Mouse (Mus musculus) forebrain, embryonic 12.5 days (tissue): Measurements from ENCODE around the gene Supt5. TPM values are rescaled to one million over a fixed set of nuclear protein-coding genes. Genes with fewer than 3 reads are reported as not detected.

ENCODE experiments used
- ATAC-seq: fragments of 200-750 bp; cut with Nextera tagmentation; 2 replicates; pipeline ENCODE4 v1.8.0; 2017; ENCODE audit warnings: moderate TSS enrichment; ENCODE audit not compliant: low FRiP score
- H3K27ac ChIP-seq: fragments of 300-500 bp; sonication (generic); 2 replicates; pipeline ENCODE4 v1.5.1; 2016; ENCODE audit warnings: mild to moderate bottlenecking
- H3K27me3 ChIP-seq: fragments of 300-500 bp; sonication (generic); 2 replicates; pipeline ENCODE4 v1.6.1; 2016; ENCODE audit warnings: mild to moderate bottlenecking
- H3K36me3 ChIP-seq: fragments of 300-500 bp; sonication (generic); replicated peaks from 2 replicates; pipeline ENCODE4 v1.6.1; 2016; ENCODE audit warnings: mild to moderate bottlenecking
- H3K4me1 ChIP-seq: fragments of 300-500 bp; sonication (generic); 2 replicates; pipeline ENCODE4 v1.6.1; 2016
- H3K4me2 ChIP-seq: fragments of 300-500 bp; sonication (generic); 2 replicates; pipeline ENCODE4 v1.6.1; 2016; ENCODE audit warnings: mild to moderate bottlenecking, moderate library complexity
- H3K4me3 ChIP-seq: fragments of 300-500 bp; sonication (generic); replicated peaks from 2 replicates; pipeline ENCODE4 v1.5.1; 2016; ENCODE audit warnings: mild to moderate bottlenecking
- H3K9ac ChIP-seq: fragments of 300-500 bp; sonication (generic); 2 replicates; pipeline ENCODE4 v1.6.1; 2016; ENCODE audit warnings: mild to moderate bottlenecking
- H3K9me3 ChIP-seq: fragments of 300-500 bp; sonication (generic); 2 replicates; pipeline ENCODE4 v1.6.1; 2016
- WGBS: fragments of 180-500 bp; shearing (Covaris S2); methylation state at CpG from one replicate; pipeline ENCODE4 v1.1.7; 2016; 5-methylcytosine and 5-hydroxymethylcytosine counted together
- polyA plus RNA-seq: library from polyadenylated mRNA; unstranded; fragments of >200 nt; fragmentation: Nextera tagmentation; extraction: Ambion mirVana; gene quantifications from 2 replicates; pipeline ENCODE4 v1.2.1, GENCODE M21; 2016

The Supt5 gene
- polyA plus RNA-seq, 1 experiment from 2014 or later = 106 TPM

GRCm38 (mm10) chr7:28372251-28373108 lies 33.9 kb upstream of the Supt5 start, which contains the start of gene Plekhg2:
Gene Plekhg2, minus strand, starts transcription at chr7:28372599.
- ATAC-seq = peak; percentile 86
- H3K4me1 ChIP-seq = peaks cover 56% of the 10 kb centered on the region
- under 1% methylated on average over 65 of the region's 66 CpGs for WGBS

GRCm38 (mm10) chr7:28371514-28371989 lies 33.0 kb upstream of the Supt5 start:
- H3K4me2 ChIP-seq = peak overlapping the region; percentile 80
- H3K4me1 ChIP-seq = peaks cover 50% of the 10 kb centered on the region
- peak overlapping the region; percentile 81 for H3K4me3 ChIP-seq
- WGBS = under 1% methylated on average over 41 of the region's 43 CpGs
- no peaks in the 10 kb centered on the region for H3K9me3 ChIP-seq
- no peaks in the 10 kb centered on the region for H3K27me3 ChIP-seq
- H3K9ac ChIP-seq = peak overlapping the region; percentile 80
- peak overlapping the region; percentile 94 for H3K27ac ChIP-seq
- peaks cover 36% of the 10 kb centered on the region for H3K36me3 ChIP-seq
- ATAC-seq = peak; percentile 12

More at GRCm38 (mm10) chr7:28372251-28373108, 33.9 kb upstream of the Supt5 start, which contains the start of gene Plekhg2:
- Histone ChIP-seq H3K4me2 (peak within 1 kb of the TSS; percentile 80), H3K27me3 (peaks cover 5% of the 10 kb centered on the region), H3K27ac (peak within 1 kb of the TSS; percentile 94), H3K4me3 (peak within 1 kb of the TSS; percentile 81), H3K9me3 (no peaks in the 10 kb centered on the region), H3K36me3 (peaks cover 28% of the 10 kb centered on the region), H3K9ac (peak within 1 kb of the TSS; percentile 80)

GRCm38 (mm10) chr7:28370977-28371513 lies 32.5 kb upstream of the Supt5 start:
- Histone ChIP-seq H3K9ac (peak overlapping the region; percentile 80), H3K36me3 (peaks cover 41% of the 10 kb centered on the region), H3K4me2 (peak overlapping the region; percentile 80), H3K4me3 (peak overlapping the region; percentile 81), H3K27me3 (no peaks in the 10 kb centered on the region), H3K9me3 (no peaks in the 10 kb centered on the region), H3K27ac (peak overlapping the region; percentile 94), H3K4me1 (peaks cover 45% of the 10 kb centered on the region)
- no peak for ATAC-seq
- 10% methylated on average over 11 of the region's 11 CpGs for WGBS

- Histone ChIP-seq H3K9me3 (no peaks in the 10 kb centered on the region), H3K36me3 (peaks cover 51% of the 10 kb centered on the region), H3K27me3 (no peaks in the 10 kb centered on the region), H3K4me2 (peak overlapping the region; percentile 80), H3K27ac (no peak overlapping the region), H3K4me1 (peaks cover 36% of the 10 kb centered on the region), H3K9ac (peak overlapping the region; percentile 80; the same call in 1 of the 2 replicates), H3K4me3 (peak overlapping the region; percentile 81)
- no peak for ATAC-seq
- 93% methylated on average over 14 of the region's 14 CpGs for WGBS
Observed at GRCm38 (mm10) chr7:28370051-28370450, 31.5 kb upstream of the Supt5 start.

GRCm38 (mm10) chr7:28368276-28368920 lies 29.9 kb upstream of the Supt5 start:
- Histone ChIP-seq H3K36me3 (peaks cover 67% of the 10 kb centered on the region), H3K27me3 (no peaks in the 10 kb centered on the region), H3K27ac (no peak overlapping the region), H3K4me3 (no peak overlapping the region; the same call in 1 of the 2 replicates), H3K4me1 (peaks cover 26% of the 10 kb centered on the region), H3K9me3 (no peaks in the 10 kb centered on the region), H3K9ac (no peak overlapping the region), H3K4me2 (no peak overlapping the region)
- WGBS = 94% methylated on average over 16 of the region's 16 CpGs
- no peak for ATAC-seq

- no peak overlapping the region for H3K27ac ChIP-seq
- ATAC-seq = no peak
- no peaks in the 10 kb centered on the region for H3K9me3 ChIP-seq
- H3K4me3 ChIP-seq = no peak overlapping the region
- H3K4me1 ChIP-seq = peaks cover 26% of the 10 kb centered on the region
- H3K36me3 ChIP-seq = peaks cover 71% of the 10 kb centered on the region
- no peaks in the 10 kb centered on the region for H3K27me3 ChIP-seq
- WGBS = 95% methylated on average over 16 of the region's 16 CpGs
- H3K9ac ChIP-seq = no peak overlapping the region
- H3K4me2 ChIP-seq = no peak overlapping the region
Observed at GRCm38 (mm10) chr7:28367663-28368275, 29.2 kb upstream of the Supt5 start.

GRCm38 (mm10) chr7:28362441-28363060 lies 24.0 kb upstream of the Supt5 start:
- H3K27ac ChIP-seq = no peak overlapping the region
- H3K27me3 ChIP-seq = no peaks in the 10 kb centered on the region
- H3K4me1 ChIP-seq = peaks cover 14% of the 10 kb centered on the region
- no peak overlapping the region for H3K4me2 ChIP-seq
- no peak overlapping the region for H3K4me3 ChIP-seq
- peaks cover 86% of the 10 kb centered on the region for H3K36me3 ChIP-seq
- no peaks in the 10 kb centered on the region for H3K9me3 ChIP-seq
- ATAC-seq = no peak
- WGBS = 89% methylated on average over 16 of the region's 16 CpGs
- no peak overlapping the region for H3K9ac ChIP-seq

GRCm38 (mm10) chr7:28361647-28362341 lies 23.2 kb upstream of the Supt5 start:
- Histone ChIP-seq H3K4me3 (no peak overlapping the region), H3K4me2 (no peak overlapping the region), H3K27me3 (no peaks in the 10 kb centered on the region), H3K9me3 (no peaks in the 10 kb centered on the region), H3K4me1 (peaks cover 22% of the 10 kb centered on the region), H3K36me3 (peaks cover 78% of the 10 kb centered on the region), H3K9ac (no peak overlapping the region), H3K27ac (no peak overlapping the region)
- WGBS = 97% methylated on average over 20 of the region's 20 CpGs
- ATAC-seq = no peak

GRCm38 (mm10) chr7:28360291-28360690 lies 21.7 kb upstream of the Supt5 start:
- Histone ChIP-seq H3K9ac (no peak overlapping the region), H3K4me1 (peaks cover 22% of the 10 kb centered on the region), H3K36me3 (peaks cover 65% of the 10 kb centered on the region), H3K27me3 (no peaks in the 10 kb centered on the region), H3K9me3 (no peaks in the 10 kb centered on the region), H3K4me2 (no peak overlapping the region), H3K4me3 (no peak overlapping the region), H3K27ac (no peak overlapping the region)
- no peak for ATAC-seq
- 94% methylated on average over 6 of the region's 6 CpGs for WGBS

GRCm38 (mm10) chr7:28359854-28360253 lies 21.3 kb upstream of the Supt5 start:
- Histone ChIP-seq H3K4me3 (no peak overlapping the region), H3K4me2 (no peak overlapping the region), H3K4me1 (peaks cover 22% of the 10 kb centered on the region), H3K27ac (no peak overlapping the region), H3K9me3 (no peaks in the 10 kb centered on the region), H3K36me3 (peaks cover 64% of the 10 kb centered on the region), H3K27me3 (no peaks in the 10 kb centered on the region), H3K9ac (0 out of 2 replicates have a peak overlapping the region, but pooled peaks have one; percentile 9)
- ATAC-seq = no peak
- WGBS = 93% methylated on average over 10 of the region's 10 CpGs

GRCm38 (mm10) chr7:28358431-28358830 lies 19.9 kb upstream of the Supt5 start:
- ATAC-seq = 0 out of 2 replicates have a peak, but pooled peaks have one; percentile 21
- WGBS = 45% methylated on average over 7 of the region's 7 CpGs
- Histone ChIP-seq H3K4me2 (peak overlapping the region; percentile 2; the same call in 1 of the 2 replicates), H3K4me1 (peaks cover 22% of the 10 kb centered on the region), H3K9me3 (no peaks in the 10 kb centered on the region), H3K36me3 (peaks cover 65% of the 10 kb centered on the region), H3K4me3 (no peak overlapping the region), H3K9ac (peak overlapping the region; percentile 25; the same call in 1 of the 2 replicates), H3K27ac (peak overlapping the region; percentile 68; the same call in 1 of the 2 replicates), H3K27me3 (no peaks in the 10 kb centered on the region)
